Mouse (Mus musculus) skeletal muscle tissue, adult 2 months (tissue): ENCODE results near the gene Cntn5.

Experiments
- DNase-seq: peaks from one replicate; pipeline ENCODE4 v3.0.0-alpha.2; 2012; ENCODE audit warnings: low read depth, low spot score

The Cntn5 gene

DNA sequence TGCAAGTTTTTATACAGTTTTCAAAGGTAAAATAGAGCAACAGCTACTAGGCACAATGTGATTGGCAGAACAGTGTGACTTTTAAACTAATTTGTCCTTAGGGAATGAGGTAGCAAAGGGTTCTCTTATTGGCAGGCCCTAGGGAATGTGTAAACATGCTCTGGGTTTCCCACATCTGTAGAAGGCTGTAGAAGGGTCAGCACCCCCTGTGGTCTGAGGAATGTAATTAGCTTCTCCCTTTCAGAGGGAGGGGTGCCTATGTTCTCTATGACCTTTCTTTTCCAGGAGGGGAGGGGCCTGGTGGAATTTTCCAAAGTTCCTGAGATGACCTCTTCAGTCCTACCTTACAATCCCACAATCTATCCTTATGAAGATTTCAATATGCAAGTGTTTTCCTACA is 673.6 kb downstream of the Cntn5 start:
- no peak for DNase-seq

DNA sequence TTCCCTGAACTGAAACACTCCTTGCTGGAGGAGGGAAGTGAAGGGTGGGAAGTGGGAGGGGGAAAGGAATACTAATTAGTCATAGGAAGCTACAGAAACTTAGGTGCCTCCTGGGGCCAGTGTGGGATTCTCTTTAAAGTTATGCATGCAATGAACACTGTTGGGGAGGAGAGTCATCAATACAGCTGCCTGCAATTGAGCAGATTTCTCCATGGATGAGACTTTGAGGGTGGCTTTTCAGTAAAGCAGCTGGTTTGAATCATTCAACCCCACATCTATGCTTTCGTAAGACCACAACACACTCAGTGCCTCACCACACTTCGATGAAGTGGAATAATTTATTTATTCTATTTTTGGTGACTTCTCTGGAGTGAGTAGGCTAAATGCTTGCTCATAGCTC is 674.9 kb downstream of the Cntn5 start:
- DNase-seq: no peak

DNA sequence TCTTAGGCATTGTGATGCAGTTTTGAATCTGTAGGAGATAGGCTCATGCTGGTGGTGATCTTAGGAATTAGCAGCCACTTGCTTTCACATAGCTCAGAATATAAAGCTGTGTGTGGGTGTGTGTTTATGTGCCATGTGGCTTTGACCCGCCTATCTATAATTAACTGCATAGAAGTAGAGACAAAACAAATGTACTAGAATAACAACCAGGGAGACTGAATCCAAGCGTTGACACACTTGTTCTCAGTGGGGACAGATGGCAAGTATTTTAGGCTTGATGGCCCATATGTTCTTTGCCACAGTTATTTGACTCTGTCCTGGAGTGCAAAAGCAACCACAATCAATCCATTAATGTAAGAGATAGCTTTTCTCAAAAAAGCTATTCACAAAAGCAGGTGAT is 678.6 kb downstream of the Cntn5 start:
- DNase-seq: no peak

DNA sequence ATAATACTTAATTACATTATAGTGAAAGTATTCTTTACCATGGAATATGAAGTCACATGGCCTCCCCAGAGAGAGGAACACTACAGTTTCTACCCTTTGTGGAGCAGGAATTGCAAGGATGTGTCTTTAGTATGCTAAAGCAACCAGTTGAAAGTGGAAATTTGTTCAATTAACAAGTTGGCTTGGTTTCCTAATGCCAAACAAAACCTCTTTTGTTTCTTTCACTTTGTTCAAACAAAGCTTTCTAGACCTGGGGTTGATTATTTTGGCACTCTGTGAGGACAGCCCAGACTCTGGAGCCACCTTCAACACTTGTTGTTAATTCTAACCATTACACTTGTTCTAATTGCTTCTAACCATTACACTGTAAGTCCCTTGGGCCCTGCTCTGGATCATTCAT is 718.5 kb downstream of the Cntn5 start:
- no peak for DNase-seq

DNA sequence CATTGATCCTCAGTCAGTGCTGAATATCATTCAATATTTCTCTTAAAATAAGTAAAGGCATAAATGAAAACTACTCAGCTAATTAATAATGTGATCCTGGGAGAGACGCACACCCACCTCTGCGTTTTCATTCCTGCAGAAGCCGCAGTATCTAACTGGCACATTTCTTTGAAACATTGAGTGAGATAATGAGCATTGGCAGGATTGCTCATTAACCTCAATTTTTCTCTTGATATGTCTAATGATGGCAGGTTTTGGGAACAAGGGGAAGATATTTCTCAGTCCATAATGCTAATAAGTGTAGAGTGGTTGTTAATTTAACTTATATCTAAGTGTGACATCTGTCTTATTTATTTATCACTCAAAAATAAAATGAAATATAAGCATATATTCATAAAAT is 734.0 kb downstream of the Cntn5 start:
- no peak for DNase-seq

DNA sequence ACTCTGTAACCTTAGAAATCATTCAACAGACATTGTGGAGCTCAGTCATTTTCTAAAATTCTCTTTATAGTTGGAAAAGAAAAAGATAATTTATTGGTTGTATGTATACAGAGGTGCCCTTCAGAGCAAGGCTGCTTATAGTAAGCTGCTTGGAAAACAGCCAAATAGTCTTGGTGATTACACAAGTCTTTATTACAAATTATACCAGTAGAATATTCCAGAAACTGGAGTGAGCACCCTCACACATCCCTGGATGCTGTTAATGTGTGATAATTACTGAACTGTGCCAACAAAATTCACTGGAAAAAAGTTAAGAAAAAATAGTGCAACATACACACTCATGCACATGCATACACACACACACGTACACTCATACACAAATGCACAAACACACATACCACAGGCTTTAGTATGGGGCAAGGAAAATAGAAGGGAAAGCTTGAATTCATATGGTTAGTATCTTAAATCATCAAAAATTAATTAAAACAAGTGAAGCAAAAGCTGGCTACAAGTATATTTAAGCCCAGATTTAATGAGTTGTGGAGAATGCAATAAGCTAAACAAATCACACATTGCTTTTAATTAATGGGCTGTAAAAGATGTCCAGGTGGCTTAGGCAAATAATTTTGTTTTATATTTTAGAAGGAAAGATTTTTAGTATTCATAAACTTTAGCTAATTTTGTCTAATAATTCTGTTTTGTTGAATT is 783.1 kb downstream of the Cntn5 start:
- no peak for DNase-seq

DNA sequence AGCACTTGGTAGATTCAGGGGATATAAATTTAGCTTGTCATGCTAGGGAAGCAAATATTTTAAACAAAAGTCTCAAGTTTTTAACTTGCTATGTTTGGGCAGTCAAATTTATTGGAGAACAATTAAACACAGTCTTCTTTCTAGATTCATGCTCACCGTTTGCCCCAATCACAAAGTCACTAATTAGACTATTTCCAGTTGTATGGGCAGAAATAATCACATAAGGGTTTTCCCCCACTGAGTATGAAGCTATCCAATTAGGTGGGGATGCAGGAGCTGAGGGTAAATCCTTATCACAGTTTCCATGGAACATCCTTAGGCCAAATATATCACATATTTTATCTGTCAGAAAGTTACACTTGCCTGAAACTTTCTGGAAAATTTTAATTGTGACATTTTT is 788.0 kb downstream of the Cntn5 start:
- no peak for DNase-seq

DNA sequence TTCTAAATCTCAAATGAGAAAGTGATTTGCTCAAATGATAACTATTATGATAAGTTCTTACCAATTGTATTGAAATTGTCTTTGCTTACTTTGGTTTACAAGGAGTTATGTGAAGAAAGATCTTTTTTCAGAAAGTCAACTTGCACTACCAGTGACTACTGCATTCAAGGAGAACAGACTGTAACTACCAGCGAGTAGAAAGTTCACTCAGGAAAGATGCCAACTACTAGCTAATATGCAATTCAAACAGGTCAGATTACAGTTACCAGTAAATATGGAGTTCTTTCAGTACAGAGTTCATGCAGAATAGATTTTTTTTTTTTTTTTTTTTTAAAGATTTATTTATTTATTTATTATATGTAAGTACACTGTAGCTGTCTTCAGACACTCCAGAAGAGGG is 795.4 kb downstream of the Cntn5 start:
- no peak for DNase-seq

DNA sequence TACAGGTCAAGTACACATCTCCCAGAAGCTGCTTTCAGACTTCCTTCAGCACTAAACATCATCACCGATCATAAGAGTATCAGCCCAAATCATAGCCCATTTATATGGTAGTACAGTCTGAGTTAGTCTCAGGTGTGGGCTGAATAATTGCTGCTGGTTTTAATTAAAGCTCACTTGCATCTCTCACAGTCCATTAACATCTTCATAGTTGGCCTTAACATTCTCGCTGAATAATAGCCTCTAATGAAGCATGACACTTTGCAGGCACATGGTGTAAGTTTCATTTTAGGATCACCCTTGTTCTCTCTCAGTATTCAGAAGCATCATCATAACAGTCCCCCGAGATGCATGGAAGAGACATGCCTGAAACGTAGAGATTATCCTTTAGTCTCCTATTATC is 796.7 kb downstream of the Cntn5 start:
- no peak for DNase-seq

DNA sequence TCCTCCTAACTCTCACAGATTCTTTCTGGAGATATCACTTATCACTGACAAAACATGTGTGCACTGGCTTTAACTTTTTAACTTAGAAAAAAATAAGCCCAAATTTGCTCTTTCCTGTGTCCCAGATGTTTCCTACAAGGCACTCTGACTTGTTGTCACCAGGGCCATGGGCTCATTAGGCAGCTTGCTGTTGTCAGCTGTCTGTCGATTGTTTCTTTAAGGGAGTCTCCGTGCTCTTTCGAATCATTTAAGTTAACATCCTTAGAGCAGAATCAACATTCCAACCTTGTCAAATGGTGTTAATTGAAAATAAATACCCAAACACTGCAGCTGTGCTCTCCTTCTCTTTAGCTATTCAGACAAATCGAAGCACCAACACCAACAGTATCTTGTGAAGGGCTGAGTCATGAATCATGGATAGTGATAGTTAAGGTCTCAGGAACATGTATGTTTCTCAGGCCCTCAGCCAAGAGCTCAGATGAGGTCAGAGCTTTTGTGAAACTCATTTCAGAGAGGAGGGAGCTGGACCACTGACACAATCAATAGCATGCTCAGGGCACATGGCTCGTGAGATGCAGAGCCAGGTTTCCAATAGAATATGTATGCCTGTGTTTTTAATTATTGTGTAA is 802.6 kb downstream of the Cntn5 start:
- DNase-seq: no peak

DNA sequence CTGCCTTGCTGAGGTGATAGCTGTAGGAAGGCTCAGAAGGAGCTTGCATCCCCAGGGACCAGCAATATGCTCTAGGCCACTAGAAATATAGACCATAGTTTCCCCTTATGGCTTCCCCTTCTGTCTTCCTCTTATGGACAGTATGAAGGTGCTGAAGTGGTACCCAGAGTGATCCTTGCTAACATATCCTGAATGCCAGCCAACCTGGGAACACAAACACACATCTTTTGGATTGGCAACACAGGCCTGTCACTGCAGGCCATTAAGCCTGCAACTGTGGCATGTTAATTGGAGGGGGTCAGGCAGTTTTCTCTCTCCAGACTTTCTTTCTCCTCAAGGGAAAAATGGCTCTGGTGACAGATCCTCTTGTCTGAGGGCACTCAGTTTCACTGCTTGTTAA is 828.3 kb downstream of the Cntn5 start:
- DNase-seq: no peak

DNA sequence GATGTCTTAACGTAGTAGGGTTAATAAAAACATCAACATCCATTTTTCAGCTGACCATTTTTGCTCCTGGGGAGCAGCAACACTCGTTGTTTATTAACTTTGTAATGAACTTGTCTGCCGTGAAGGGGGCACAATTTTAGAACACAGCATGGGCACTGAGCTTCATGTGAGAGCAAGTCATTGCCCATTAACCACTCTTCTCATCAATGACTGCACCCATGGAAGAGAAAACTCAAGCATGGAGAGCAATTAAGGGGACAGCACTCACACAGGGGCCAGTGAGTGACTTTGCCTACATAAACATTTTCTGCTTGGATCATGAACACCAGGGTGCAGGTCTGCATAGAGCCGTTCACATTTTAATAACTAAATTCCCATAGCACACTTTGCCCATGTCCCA is 831.2 kb downstream of the Cntn5 start:
- DNase-seq: no peak

DNA sequence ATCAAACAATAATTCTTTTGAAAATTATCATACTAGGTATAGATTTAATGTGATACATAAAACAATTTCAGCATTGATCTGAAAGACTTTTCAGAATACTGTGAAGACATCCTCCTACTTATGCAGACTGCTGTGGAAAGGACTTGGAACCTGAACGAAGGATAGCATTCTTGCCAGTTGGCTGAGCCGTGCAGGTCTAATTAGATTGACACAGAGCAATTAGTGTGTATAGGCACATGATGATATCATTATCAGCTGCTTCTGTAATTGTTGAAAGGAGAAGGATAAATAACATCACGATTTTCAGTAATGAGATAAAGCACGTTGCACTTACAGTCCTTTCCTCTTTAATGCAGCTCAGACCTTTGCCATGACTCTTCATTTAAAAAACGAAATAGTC is 831.7 kb downstream of the Cntn5 start:
- no peak for DNase-seq

DNA sequence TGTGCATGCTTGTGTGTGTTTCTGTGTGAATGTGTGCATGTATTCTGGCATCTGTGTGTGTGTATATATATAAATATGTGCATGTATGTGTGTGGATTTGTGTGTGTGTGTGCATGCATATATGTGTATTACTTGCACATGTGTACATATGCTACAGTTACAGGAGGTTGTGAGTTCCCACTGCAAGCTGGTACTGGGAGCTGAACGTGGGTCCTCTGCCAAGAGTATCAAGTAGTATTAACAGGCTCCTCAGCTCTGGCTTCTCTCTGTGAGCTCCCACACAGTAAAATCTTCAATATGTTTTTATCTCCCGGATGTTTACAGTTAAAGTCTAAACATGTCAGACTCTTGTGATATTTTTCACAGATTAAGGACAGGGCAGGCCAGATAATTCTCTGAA is 833.3 kb downstream of the Cntn5 start:
- no peak for DNase-seq

DNA sequence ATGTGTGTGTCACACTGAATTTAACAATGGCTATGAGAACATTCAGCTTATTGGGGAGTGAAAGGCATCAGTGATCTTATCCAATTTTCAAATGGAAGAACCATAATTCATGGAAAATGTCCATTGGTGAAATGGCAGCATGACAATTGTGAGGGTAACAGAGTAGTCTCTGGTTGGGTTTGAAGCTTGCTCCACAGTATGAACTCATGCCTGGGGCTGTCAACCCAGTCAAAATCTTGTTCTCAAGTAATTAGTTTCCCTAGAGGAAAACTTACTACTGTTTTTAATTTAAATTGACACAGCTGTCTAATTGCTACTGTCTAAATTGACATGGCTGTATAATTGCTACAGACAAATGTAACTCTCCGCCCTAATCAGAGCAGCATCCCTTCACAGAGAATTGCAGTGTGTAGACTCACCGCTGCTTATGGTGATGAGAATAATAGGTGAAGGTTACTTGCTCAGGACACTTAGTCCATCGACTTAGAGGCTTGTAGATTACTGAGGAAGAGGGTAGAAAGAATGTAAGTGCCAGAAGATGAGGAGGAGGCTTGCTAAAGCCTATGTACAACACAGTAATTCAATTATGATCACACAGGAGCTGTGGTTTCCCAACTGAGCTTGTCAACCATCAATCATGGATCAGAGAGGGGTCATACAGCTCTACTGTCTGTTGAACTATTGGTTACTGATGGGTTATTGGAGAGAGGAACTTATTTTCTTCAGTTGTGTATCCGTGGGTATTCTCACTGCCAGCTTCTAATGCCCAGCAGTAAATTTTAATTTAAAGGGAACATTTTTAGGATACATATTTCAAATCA is 859.4 kb downstream of the Cntn5 start:
- no peak for DNase-seq

DNA sequence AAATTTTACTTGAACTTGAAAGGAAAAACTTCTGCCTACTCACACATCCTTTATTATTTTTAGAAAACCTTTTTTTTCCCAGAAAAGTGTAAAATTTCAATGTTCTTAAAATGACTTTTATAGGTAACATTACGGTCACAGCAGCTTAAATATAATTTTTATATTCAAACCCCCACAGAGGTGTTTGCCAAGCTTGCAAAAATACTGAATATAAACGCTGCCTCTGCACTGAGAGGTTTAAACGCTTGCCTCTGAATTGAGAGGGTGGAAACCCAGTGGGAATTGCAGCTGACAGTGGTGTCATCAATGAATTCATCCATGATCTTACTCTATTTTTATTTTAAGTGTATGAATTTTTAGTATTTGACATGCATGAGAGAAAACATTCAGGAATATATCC is 861.6 kb downstream of the Cntn5 start:
- DNase-seq: no peak

DNA sequence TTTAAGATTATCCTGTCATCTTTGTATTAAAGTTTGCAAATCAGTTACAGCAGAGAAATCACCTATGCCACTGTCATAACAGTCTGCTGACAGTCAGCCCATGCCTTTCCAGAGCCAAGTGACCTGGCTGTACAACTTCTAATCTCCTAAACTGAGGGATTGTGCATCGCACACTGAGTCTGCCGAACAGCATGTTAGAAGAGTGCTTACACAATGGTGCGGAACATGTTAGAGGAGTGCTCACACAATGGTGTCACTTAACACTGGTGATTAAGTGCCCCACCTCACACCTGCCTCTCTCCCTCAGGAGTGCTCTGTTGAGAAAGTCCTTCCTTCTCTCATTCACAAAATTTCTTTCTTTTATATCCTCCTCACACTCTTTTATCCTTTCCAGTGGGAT is 889.4 kb downstream of the Cntn5 start:
- DNase-seq: no peak

DNA sequence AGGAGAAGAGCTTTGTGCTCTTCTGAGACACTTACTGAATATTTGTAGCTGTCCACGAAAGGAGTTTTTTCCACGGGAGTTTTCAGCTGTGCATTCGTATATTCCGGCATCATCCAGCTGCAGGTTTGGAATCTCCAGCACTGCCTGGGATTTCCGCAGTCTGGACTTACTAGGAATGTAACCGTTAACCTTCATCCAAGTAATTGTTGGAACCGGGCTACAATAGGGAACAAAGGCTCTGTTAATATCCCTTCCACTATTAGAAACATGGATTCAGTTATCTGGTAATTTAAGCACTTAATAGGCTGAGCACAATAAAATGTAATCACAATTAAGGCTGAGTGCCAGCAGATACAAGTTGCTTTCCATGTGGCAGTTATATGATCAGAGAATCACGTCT is 920.5 kb downstream of the Cntn5 start:
- DNase-seq: no peak

DNA sequence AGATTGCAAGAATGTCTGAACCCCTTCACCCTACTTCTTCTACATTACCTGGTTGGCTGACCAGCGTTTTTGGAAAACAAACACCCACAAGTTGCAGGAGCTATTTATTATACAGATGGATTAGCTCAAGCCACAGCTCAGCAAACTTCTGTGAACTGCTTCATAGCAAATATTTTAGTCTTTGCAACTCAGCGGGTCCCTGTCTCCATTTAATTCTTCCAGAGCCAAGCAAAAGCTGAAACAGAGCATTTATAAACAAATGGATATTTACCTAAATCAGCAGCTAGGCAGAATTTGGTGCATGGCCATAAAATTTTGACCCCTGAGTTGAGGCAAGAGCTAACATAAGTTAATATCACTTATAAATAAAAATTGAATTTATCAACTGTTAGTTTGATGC is 921.4 kb downstream of the Cntn5 start:
- DNase-seq: no peak

DNA sequence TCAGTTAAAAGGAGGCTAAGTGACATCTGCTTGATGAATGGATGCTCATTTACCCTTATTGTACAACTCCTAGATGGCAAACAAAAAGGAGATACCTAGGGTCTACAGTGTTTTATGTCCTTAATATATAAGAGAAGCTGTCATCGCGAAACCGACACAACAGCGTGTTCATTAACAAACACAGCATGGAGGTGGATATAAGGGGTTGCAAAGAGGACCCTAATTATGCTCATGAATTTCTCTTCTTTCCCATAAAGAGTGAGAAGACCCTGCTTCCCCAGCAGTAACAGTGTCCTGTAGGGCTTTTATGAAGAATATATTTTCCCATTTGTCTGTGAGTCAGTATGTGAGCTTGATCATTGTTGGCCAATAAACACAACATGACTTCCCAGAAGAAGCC is 939.2 kb downstream of the Cntn5 start:
- DNase-seq: no peak

DNA sequence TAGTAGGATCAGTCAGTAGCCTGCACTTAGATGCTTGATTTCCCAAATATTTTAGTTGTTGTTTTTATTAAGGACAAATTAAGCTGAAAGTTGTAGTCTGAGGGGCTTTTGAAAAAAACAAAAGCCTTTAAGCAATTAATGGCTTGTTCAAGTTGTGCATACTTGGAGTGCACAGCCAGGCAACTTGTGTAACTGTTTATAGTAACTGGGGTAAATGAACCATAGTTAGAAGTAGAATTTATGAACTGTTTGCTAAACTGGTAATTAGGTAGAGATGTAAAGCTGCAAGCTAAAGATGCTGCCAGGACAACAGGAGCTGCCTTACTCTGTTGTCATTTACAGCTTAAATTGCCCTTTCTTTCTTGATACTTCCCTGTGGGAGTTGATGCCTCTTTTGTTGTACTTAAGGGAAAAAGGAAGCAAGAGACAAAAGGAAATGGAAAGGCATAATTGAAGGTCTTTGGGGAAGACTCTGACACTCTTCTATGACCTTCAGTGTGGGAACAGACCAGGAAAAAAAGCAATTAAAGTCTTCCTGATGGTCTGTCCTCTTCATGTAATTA is 943.9 kb downstream of the Cntn5 start:
- DNase-seq: no peak

DNA sequence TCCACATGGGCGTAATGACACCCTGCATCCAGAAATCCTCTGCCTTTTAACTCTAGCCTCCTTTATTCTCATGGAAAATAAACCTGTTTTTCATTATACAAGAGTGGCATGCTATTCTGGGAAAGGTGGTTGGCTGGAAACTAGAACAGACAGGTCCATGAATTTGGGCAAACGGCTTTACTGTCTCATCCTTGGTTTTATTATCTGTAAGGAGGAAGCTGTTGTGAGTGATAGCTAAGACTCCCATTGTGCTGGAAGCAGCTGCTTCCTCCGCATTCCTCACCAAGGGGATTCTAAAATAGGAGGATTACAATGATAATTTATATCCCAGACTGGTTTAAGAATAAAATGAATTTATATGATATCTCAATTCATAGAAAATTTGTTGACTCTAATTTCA is 955.2 kb downstream of the Cntn5 start:
- no peak for DNase-seq

DNA sequence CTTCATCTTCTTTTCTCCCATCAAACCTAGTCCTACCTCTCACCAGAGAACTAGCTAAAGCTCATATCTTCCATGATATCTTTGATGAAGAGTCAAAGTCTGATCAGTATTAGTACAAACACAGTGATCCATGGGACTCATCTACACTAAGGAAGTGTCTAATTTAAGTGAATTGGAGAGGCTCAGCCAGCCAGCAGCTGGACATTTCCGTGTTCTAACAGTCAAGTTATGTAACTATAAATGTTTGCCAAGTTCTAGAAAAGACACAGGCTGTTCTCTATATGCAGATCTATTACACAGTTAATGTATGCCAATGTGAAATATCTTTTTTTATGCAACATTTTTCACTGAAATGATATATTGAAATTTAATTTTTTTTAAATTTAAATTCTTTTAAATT is 959.7 kb downstream of the Cntn5 start:
- DNase-seq: no peak
